Mouse (Mus musculus) midbrain, embryonic 15.5 days (tissue): ENCODE results near the gene Slc15a2. TPM values are rescaled to one million over a fixed set of nuclear protein-coding genes. Genes with fewer than 3 reads are reported as not detected.

Source experiments
- ATAC-seq: fragments of 200-750 bp; cut with Nextera tagmentation; replicated peaks from 2 replicates; pipeline ENCODE4 v1.8.0; 2017; ENCODE audit warnings: moderate TSS enrichment
- H3K27ac ChIP-seq: fragments of 300-500 bp; sonication (generic); 2 replicates; pipeline ENCODE4 v1.5.1; 2015; ENCODE audit warnings: mild to moderate bottlenecking, inconsistent platforms
- H3K27me3 ChIP-seq: fragments of 300-500 bp; sonication (generic); replicated peaks from 2 replicates; pipeline ENCODE4 v1.6.1; 2015; ENCODE audit warnings: inconsistent platforms
- H3K36me3 ChIP-seq: fragments of 300-500 bp; sonication (generic); replicated peaks from 2 replicates; pipeline ENCODE4 v1.6.1; 2015; ENCODE audit warnings: inconsistent platforms
- H3K4me1 ChIP-seq: fragments of 300-500 bp; sonication (generic); 2 replicates; pipeline ENCODE4 v1.6.1; 2015; ENCODE audit warnings: inconsistent platforms
- H3K4me2 ChIP-seq: fragments of 300-500 bp; sonication (generic); 2 replicates; pipeline ENCODE4 v1.6.1; 2015; ENCODE audit warnings: inconsistent platforms, mild to moderate bottlenecking, moderate library complexity
- H3K4me3 ChIP-seq: fragments of 300-500 bp; sonication (generic); 2 replicates; pipeline ENCODE4 v1.5.1; 2015; ENCODE audit warnings: mild to moderate bottlenecking, inconsistent platforms
- H3K9ac ChIP-seq: fragments of 300-500 bp; sonication (generic); 2 replicates; pipeline ENCODE4 v1.6.1; 2015; ENCODE audit warnings: mild to moderate bottlenecking, inconsistent platforms
- H3K9me3 ChIP-seq: fragments of 300-500 bp; sonication (generic); 2 replicates; pipeline ENCODE4 v1.6.1; 2016; ENCODE audit warnings: inconsistent platforms
- WGBS: fragments of 180-500 bp; shearing (Covaris S2); methylation state at CpG from one replicate; pipeline ENCODE4 v1.1.7; 2015; ENCODE audit warnings: mixed read lengths; 5-methylcytosine and 5-hydroxymethylcytosine counted together
- polyA plus RNA-seq: library from polyadenylated mRNA; unstranded; fragments of >200 nt; fragmentation: Nextera tagmentation; extraction: Ambion mirVana; gene quantifications from 2 replicates; pipeline ENCODE4 v1.2.1, GENCODE M21; 2015

Gene Slc15a2
- polyA plus RNA-seq, 1 experiment from 2014 or later, result 10.5 TPM

- 88% methylated on average over 2 of the region's 2 CpGs for WGBS
- ATAC-seq, result no peak
Observed at GRCm38 (mm10) chr16:36798334-36798733, 13.6 kb upstream of the Slc15a2 start.

GRCm38 (mm10) chr16:36794976-36795375 is 10.2 kb upstream of the Slc15a2 start:
- no peaks in the 10 kb centered on the region for H3K27me3 ChIP-seq
- no peak overlapping the region for H3K27ac ChIP-seq
- no peak overlapping the region for H3K9ac ChIP-seq
- 94% methylated on average over 2 of the region's 2 CpGs for WGBS
- H3K4me1 ChIP-seq, result no peaks in the 10 kb centered on the region
- H3K4me3 ChIP-seq, result no peak overlapping the region
- no peaks in the 10 kb centered on the region for H3K36me3 ChIP-seq
- H3K4me2 ChIP-seq, result no peak overlapping the region
- no peaks in the 10 kb centered on the region for H3K9me3 ChIP-seq
- ATAC-seq, result no peak

More at GRCm38 (mm10) chr16:36798334-36798733, 13.6 kb upstream of the Slc15a2 start:
- Histone ChIP-seq H3K9me3 (no peaks in the 10 kb centered on the region), H3K36me3 (no peaks in the 10 kb centered on the region), H3K9ac (no peak overlapping the region), H3K27ac (no peak overlapping the region), H3K4me3 (no peak overlapping the region), H3K4me1 (no peaks in the 10 kb centered on the region), H3K27me3 (no peaks in the 10 kb centered on the region), H3K4me2 (no peak overlapping the region)

DNA sequence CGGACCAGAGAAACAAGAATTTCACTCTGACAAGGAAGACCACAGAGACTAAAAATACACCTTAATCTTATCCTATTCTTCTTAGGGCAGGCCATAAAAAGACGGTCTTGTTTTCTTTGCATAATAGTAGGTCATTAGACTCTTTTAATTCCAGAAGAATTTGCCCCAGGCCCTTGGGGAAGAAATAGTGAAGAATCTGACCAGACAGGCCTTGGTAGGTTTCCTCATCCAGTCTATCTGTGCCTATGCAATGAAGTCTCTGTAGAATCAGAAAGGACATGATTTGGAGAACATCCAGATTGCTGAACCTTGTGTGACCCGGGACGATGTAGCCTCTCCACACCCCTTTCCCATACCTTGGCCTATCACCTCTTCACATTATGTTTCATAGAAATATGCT is 5.4 kb upstream of the Slc15a2 start:
- Histone ChIP-seq H3K27me3 (no peaks in the 10 kb centered on the region), H3K9me3 (no peaks in the 10 kb centered on the region)
- WGBS, result 94% methylated on average over 4 of the region's 4 CpGs

GRCm38 (mm10) chr16:36786466-36786865 is 1.7 kb upstream of the Slc15a2 start:
- H3K4me3 ChIP-seq, result no peak overlapping the region
- no peak overlapping the region for H3K9ac ChIP-seq
- no peak overlapping the region for H3K27ac ChIP-seq
- ATAC-seq, result no peak
- H3K36me3 ChIP-seq, result no peaks in the 10 kb centered on the region
- H3K4me1 ChIP-seq, result no peaks in the 10 kb centered on the region
- no peak overlapping the region for H3K4me2 ChIP-seq
- H3K9me3 ChIP-seq, result no peaks in the 10 kb centered on the region
- 92% methylated on average over 7 of the region's 7 CpGs for WGBS
- no peaks in the 10 kb centered on the region for H3K27me3 ChIP-seq

More for the DNA sequence above, 5.4 kb upstream of the Slc15a2 start:
- ATAC-seq, result no peak
- Histone ChIP-seq H3K27ac (no peak overlapping the region), H3K4me2 (no peak overlapping the region), H3K9ac (no peak overlapping the region), H3K4me3 (no peak overlapping the region), H3K4me1 (no peaks in the 10 kb centered on the region), H3K36me3 (no peaks in the 10 kb centered on the region)

DNA sequence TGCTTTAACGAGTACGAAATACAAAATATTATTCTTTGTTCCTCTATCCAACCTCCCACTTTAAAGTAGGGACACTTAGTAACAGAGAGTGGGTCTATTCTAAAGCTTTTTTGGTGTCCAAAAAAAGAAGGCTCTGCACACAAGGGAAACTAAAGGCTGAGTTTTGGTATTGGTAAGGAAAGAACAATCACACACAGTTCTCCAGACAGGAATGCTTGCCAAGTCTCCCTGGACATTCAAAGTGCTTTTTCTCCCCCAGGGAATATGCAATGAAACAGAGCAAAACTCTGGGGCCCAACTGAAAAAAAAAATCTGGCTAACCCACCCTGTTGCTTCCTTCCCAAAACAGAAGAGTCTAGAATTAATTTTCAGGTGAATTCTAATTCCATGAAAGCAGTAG is 616 bp downstream of the Slc15a2 start:
- Histone ChIP-seq H3K4me3 (peak overlapping the region; percentile 15), H3K4me2 (no peak overlapping the region)

GRCm38 (mm10) chr16:36775658-36776057 is 9.1 kb downstream of the Slc15a2 start:
- ATAC-seq, result no peak

More for the DNA sequence above, 616 bp downstream of the Slc15a2 start:
- Histone ChIP-seq H3K27me3 (no peaks in the 10 kb centered on the region), H3K9ac (0 out of 2 replicates have a peak overlapping the region, but pooled peaks have one; percentile 6), H3K36me3 (no peaks in the 10 kb centered on the region), H3K27ac (peak overlapping the region; percentile 45; the same call in 1 of the 2 replicates), H3K4me1 (no peaks in the 10 kb centered on the region), H3K9me3 (no peaks in the 10 kb centered on the region)
- WGBS, result 78% methylated on average over 2 of the region's 2 CpGs
- no peak for ATAC-seq

DNA sequence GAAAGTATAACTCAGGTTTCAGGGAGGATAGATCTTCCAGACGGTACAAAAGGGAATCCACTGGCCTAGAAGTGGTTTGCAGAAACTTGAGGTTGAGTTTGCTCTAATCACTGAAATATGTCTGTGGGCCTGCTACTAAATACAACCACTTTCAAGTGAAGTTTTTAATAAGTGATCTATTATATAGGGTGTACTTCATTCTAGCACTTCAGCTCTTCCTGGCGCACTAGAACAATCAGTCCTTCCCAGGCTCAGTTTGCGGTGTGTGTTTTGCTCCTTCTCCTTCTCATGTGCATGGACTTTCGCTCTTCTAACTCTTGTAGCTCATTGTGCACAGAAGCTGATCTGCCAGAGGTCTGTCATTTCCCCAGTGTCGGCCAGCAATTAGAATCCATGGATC is 11.8 kb downstream of the Slc15a2 start:
- H3K4me3 ChIP-seq, result no peak overlapping the region
- WGBS, result 93% methylated on average over 5 of the region's 5 CpGs
- no peaks in the 10 kb centered on the region for H3K4me1 ChIP-seq
- no peak for ATAC-seq
- H3K9me3 ChIP-seq, result no peaks in the 10 kb centered on the region
- no peak overlapping the region for H3K4me2 ChIP-seq
- H3K36me3 ChIP-seq, result no peaks in the 10 kb centered on the region
- H3K27me3 ChIP-seq, result no peaks in the 10 kb centered on the region
- H3K27ac ChIP-seq, result no peak overlapping the region
- no peak overlapping the region for H3K9ac ChIP-seq

More at GRCm38 (mm10) chr16:36775658-36776057, 9.1 kb downstream of the Slc15a2 start:
- H3K36me3 ChIP-seq, result no peaks in the 10 kb centered on the region
- WGBS, result 78% methylated on average over 6 of the region's 6 CpGs
- no peaks in the 10 kb centered on the region for H3K27me3 ChIP-seq
- H3K9ac ChIP-seq, result no peak overlapping the region
- no peaks in the 10 kb centered on the region for H3K4me1 ChIP-seq
- no peak overlapping the region for H3K4me3 ChIP-seq
- H3K27ac ChIP-seq, result no peak overlapping the region
- H3K9me3 ChIP-seq, result no peaks in the 10 kb centered on the region
- H3K4me2 ChIP-seq, result no peak overlapping the region

DNA sequence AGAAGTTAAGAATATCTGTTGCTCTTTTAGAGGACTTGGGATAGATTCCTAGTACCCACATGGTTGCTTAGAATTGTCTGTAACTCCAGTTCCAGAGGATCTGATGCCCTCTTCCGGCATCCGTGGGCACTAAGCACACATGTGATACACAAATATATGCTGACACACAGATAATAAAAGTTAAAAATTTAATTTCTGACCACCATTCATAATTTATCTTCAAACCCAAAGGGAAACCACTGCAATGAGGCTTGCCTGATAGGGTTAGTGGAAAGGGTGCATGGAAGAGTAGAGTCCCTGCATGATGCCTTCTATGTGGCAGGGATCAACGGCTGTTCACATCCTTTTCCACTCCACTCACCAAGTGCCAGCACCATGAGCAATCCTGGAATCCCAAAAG is 13.1 kb downstream of the Slc15a2 start:
- Histone ChIP-seq H3K4me1 (no peaks in the 10 kb centered on the region), H3K9me3 (no peaks in the 10 kb centered on the region), H3K27ac (no peak overlapping the region), H3K4me3 (no peak overlapping the region), H3K9ac (no peak overlapping the region), H3K4me2 (no peak overlapping the region), H3K36me3 (no peaks in the 10 kb centered on the region), H3K27me3 (no peaks in the 10 kb centered on the region)
- ATAC-seq, result no peak
- 95% methylated on average over 3 of the region's 3 CpGs for WGBS

GRCm38 (mm10) chr16:36771244-36771643 is 13.5 kb downstream of the Slc15a2 start:
- 58% methylated on average over 2 of the region's 2 CpGs for WGBS
- ATAC-seq, result no peak
- no peaks in the 10 kb centered on the region for H3K9me3 ChIP-seq

GRCm38 (mm10) chr16:36770830-36771229 is 13.9 kb downstream of the Slc15a2 start:
- H3K27ac ChIP-seq, result no peak overlapping the region
- no peaks in the 10 kb centered on the region for H3K27me3 ChIP-seq
- no peak for ATAC-seq
- H3K36me3 ChIP-seq, result no peaks in the 10 kb centered on the region
- no peak overlapping the region for H3K4me3 ChIP-seq
- no peak overlapping the region for H3K4me2 ChIP-seq
- no peaks in the 10 kb centered on the region for H3K4me1 ChIP-seq
- no peaks in the 10 kb centered on the region for H3K9me3 ChIP-seq
- WGBS, result 42% methylated on average over 4 of the region's 4 CpGs
- no peak overlapping the region for H3K9ac ChIP-seq

More at GRCm38 (mm10) chr16:36771244-36771643, 13.5 kb downstream of the Slc15a2 start:
- no peak overlapping the region for H3K9ac ChIP-seq
- no peaks in the 10 kb centered on the region for H3K27me3 ChIP-seq
- no peaks in the 10 kb centered on the region for H3K4me1 ChIP-seq
- no peak overlapping the region for H3K4me3 ChIP-seq
- no peaks in the 10 kb centered on the region for H3K36me3 ChIP-seq
- no peak overlapping the region for H3K27ac ChIP-seq
- H3K4me2 ChIP-seq, result no peak overlapping the region

- Histone ChIP-seq H3K9me3 (no peaks in the 10 kb centered on the region), H3K9ac (no peak overlapping the region), H3K4me2 (no peak overlapping the region), H3K27me3 (no peaks in the 10 kb centered on the region), H3K27ac (no peak overlapping the region), H3K4me1 (no peaks in the 10 kb centered on the region), H3K36me3 (no peaks in the 10 kb centered on the region), H3K4me3 (no peak overlapping the region)
- no peak for ATAC-seq
- 72% methylated on average over 10 of the region's 13 CpGs for WGBS
Observed at GRCm38 (mm10) chr16:36770191-36770771, 14.5 kb downstream of the Slc15a2 start.

DNA sequence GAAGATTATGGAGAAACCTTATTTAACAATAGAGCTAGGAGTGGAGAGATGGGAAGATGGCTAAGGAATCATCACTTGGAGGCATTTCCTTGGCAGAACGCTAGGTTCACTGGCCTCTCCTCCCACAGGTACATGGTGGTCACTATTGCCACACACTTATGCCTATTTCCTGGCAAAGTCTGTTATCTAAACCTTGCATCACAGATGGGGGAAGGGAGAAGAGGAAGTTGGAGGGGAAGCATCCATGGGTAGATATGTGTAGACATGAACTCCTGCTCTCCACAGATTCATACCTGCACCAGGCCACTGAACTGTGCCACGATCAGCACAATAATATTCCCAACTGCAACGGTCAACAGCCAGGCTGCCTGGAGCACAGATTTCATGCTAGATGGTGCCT is 32.8 kb downstream of the Slc15a2 start:
- no peak overlapping the region for H3K9ac ChIP-seq
- H3K36me3 ChIP-seq, result no peaks in the 10 kb centered on the region
- no peaks in the 10 kb centered on the region for H3K9me3 ChIP-seq
- H3K27me3 ChIP-seq, result no peaks in the 10 kb centered on the region
- no peak for ATAC-seq
- H3K4me2 ChIP-seq, result no peak overlapping the region
- H3K4me3 ChIP-seq, result no peak overlapping the region
- WGBS, result 94% methylated on average over 3 of the region's 3 CpGs
- H3K27ac ChIP-seq, result no peak overlapping the region
- H3K4me1 ChIP-seq, result no peaks in the 10 kb centered on the region

DNA sequence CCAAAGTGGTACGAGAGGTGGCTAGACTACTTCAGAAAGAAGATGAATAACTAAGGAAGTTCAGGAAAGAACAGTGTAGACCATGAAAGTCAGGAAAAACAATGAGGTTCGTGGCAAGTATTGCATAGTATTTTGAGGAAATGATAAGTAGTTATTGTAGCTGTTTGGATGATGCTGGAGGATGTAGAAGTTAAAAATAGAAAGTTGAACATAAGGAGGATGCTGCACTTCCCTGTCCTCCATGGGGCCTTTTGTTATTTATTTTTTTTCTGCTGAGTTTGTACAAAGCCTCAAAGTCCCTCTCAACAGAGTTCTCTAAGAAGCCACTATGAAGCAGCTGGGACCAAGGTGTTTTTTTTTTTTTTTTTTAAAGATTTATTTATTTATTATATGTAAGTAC is 37.0 kb downstream of the Slc15a2 start:
- H3K4me1 ChIP-seq, result no peaks in the 10 kb centered on the region
- no peak overlapping the region for H3K9ac ChIP-seq
- H3K36me3 ChIP-seq, result no peaks in the 10 kb centered on the region
- no peaks in the 10 kb centered on the region for H3K9me3 ChIP-seq
- H3K27me3 ChIP-seq, result no peaks in the 10 kb centered on the region
- no peak overlapping the region for H3K4me2 ChIP-seq
- WGBS, result 81% methylated on average over 2 of the region's 2 CpGs
- no peak overlapping the region for H3K27ac ChIP-seq
- H3K4me3 ChIP-seq, result no peak overlapping the region
- ATAC-seq, result no peak
